Mouse (Mus musculus) left cerebral cortex, adult 2 months (tissue): ENCODE measurements at regions not wholly inside any gene's neighbourhood (a gene's known extent, or its start where the extent isn't known, plus 50 kb on each side); places are given as distances from the start of the nearest gene placed in this dataset.
"Not testable (repeated sequence)": the region's sequence is repeated elsewhere in the genome, so short reads cannot be mapped to it uniquely, and the experiment has no call there.

Experiments used
- DNase-seq, 2 experiments: peaks; one replicate each; pipeline ENCODE4 v3.0.0; 2021 to 2022; ENCODE audit warnings: low spot score in 2 of 2, mixed read lengths in 1 of 2; ENCODE audit errors: extremely low spot score in 1 of 2
- H3K27ac ChIP-seq: fragments of 200-600 bp; 2 replicates; pipeline ENCODE4 v1.8.1; 2022
- H3K4me3 ChIP-seq: fragments of 200-600 bp; 2 replicates; pipeline ENCODE4 v1.8.1; 2022
- CTCF ChIP-seq: fragments of 200-600 bp; IDR thresholded peaks from 2 replicates; pipeline ENCODE4 v1.8.1; 2022; ENCODE audit warnings: antibody characterized with exemption, mild to moderate bottlenecking, moderate library complexity
- intact Hi-C: fragments of 180-260 bp; cut with DNase I; formaldehyde crosslinking; loops from one replicate; pipeline ENCODE4 v1.15.1; 2025

- DNase-seq = no peak
- intact Hi-C loops = no loop called here
- Histone ChIP-seq H3K27ac (no peak overlapping the region), H3K4me3 (no peak overlapping the region)
- no peak for TF ChIP-seq CTCF
Measured at GRCm38 (mm10) chr2:48315306-48315705, 498.6 kb upstream of the Acvr2a start.

GRCm38 (mm10) chr2:48316180-48316889 lies 497.6 kb upstream of the Acvr2a start:
- TF ChIP-seq CTCF = no peak
- Histone ChIP-seq H3K27ac (no peak overlapping the region), H3K4me3 (no peak overlapping the region)
- intact Hi-C loops = no loop called here
- no peak for DNase-seq

GRCm38 (mm10) chr2:48317821-48318220 lies 496.1 kb upstream of the Acvr2a start:
- no peak for DNase-seq
- intact Hi-C loops = no loop called here
- H3K27ac ChIP-seq = no peak overlapping the region
- no peak for TF ChIP-seq CTCF
- H3K4me3 ChIP-seq = no peak overlapping the region

GRCm38 (mm10) chr2:48318384-48319030 lies 495.4 kb upstream of the Acvr2a start:
- Histone ChIP-seq H3K27ac (no peak overlapping the region), H3K4me3 (no peak overlapping the region)
- no peak for DNase-seq
- no peak for TF ChIP-seq CTCF
- intact Hi-C loops = no loop called here

- intact Hi-C loops = no loop called here
- no peak for TF ChIP-seq CTCF
- no peak overlapping the region for H3K27ac ChIP-seq
- H3K4me3 ChIP-seq = no peak overlapping the region
- no peak for DNase-seq
Measured at GRCm38 (mm10) chr2:48321471-48321870, 492.4 kb upstream of the Acvr2a start.

GRCm38 (mm10) chr2:48322278-48322677 lies 491.6 kb upstream of the Acvr2a start:
- intact Hi-C loops = no loop called here
- TF ChIP-seq CTCF = no peak
- Histone ChIP-seq H3K4me3 (no peak overlapping the region), H3K27ac (no peak overlapping the region)
- no peak for DNase-seq

- intact Hi-C loops = no loop called here
- DNase-seq = no peak
- no peak overlapping the region for H3K27ac ChIP-seq
- TF ChIP-seq CTCF = no peak
- H3K4me3 ChIP-seq = no peak overlapping the region
Measured at GRCm38 (mm10) chr2:48328204-48328603, 485.7 kb upstream of the Acvr2a start.

- peak overlapping the region; percentile 23; the same call in 1 of the 2 replicates for H3K4me3 ChIP-seq
- no peak for DNase-seq
- H3K27ac ChIP-seq = no peak overlapping the region
- TF ChIP-seq CTCF = no peak
- intact Hi-C loops = no loop called here
Measured at GRCm38 (mm10) chr2:48332783-48333182, 481.1 kb upstream of the Acvr2a start.

GRCm38 (mm10) chr2:48348021-48348420 lies 465.9 kb upstream of the Acvr2a start:
- Histone ChIP-seq H3K4me3 (no peak overlapping the region), H3K27ac (no peak overlapping the region)
- intact Hi-C loops = no loop called here
- no peak for DNase-seq
- no peak for TF ChIP-seq CTCF

- Histone ChIP-seq H3K4me3 (no peak overlapping the region), H3K27ac (no peak overlapping the region)
- no peak for TF ChIP-seq CTCF
- intact Hi-C loops = no loop called here
- DNase-seq = no peak
Measured at GRCm38 (mm10) chr2:48349794-48350193, 464.1 kb upstream of the Acvr2a start.

GRCm38 (mm10) chr2:48350206-48350605 lies 463.7 kb upstream of the Acvr2a start:
- intact Hi-C loops = no loop called here
- Histone ChIP-seq H3K4me3 (no peak overlapping the region), H3K27ac (no peak overlapping the region)
- TF ChIP-seq CTCF = no peak
- DNase-seq = no peak

GRCm38 (mm10) chr2:48371572-48371971 lies 442.3 kb upstream of the Acvr2a start:
- DNase-seq, H3K4me3 ChIP-seq, intact Hi-C loops, H3K27ac ChIP-seq: not testable (repeated sequence)

GRCm38 (mm10) chr2:48373086-48373485 lies 440.8 kb upstream of the Acvr2a start:
- no peak overlapping the region for H3K4me3 ChIP-seq
- no peak for DNase-seq
- intact Hi-C loops = no loop called here
- no peak overlapping the region for H3K27ac ChIP-seq
- TF ChIP-seq CTCF = no peak
